Comparison of ENCODE assay signal across 10 mouse cellular contexts in genomic region chr10:20944339-20945008, GRCm38 (mm10). TPM values are rescaled to one million over a fixed set of nuclear protein-coding genes. Genes with fewer than 3 reads are reported as not detected.
DNase-seq lines count a peak whose midpoint lies in the region; ATAC-seq and TF ChIP-seq lines count a peak whose summit lies in the region.
"Had no signal": no experiment of that assay in that cellular context is flagged by ENCODE, and none has a peak within 500 bp of the region (broad histone marks: within the 10 kb centered on the region; RNA-seq: fewer than 3 reads in every experiment).

No protein-coding gene starts in this region.

- H3K27ac ChIP-seq in embryonic facial prominence, embryonic 14.5 days (replicated peaks; ENCODE audit: low read depth, low read length): no peak overlapping the region
- H3K27ac ChIP-seq in layer of hippocampus, adult 2 months: peak overlapping the region; percentile 79
- H3K27ac ChIP-seq in midbrain, postnatal 0 days (ENCODE audit: low read depth, low read length): peak overlapping the region; percentile 89
- H3K27ac ChIP-seq in kidney, adult 2 months (ENCODE audit: insufficient read depth, low read depth, low read length): no peak overlapping the region
- H3K27ac ChIP-seq: liver, embryonic 13.5 days; stomach, embryonic 15.5 days had no signal

- H3K4me2 ChIP-seq in embryonic facial prominence, embryonic 14.5 days (ENCODE audit: low read depth, low read length): no peak overlapping the region
- peak overlapping the region; percentile 29; the same call in 1 of the 2 replicates for H3K4me2 ChIP-seq in midbrain, postnatal 0 days (ENCODE audit: low read depth, low read length, poor library complexity, severe bottlenecking)
- H3K4me2 ChIP-seq: liver, embryonic 13.5 days; stomach, embryonic 15.5 days had no signal

- no peaks in the 10 kb centered on the region for H3K27me3 ChIP-seq in embryonic facial prominence, embryonic 14.5 days (replicated peaks; ENCODE audit: control insufficient read depth, insufficient read depth, low read length)
- no peaks in the 10 kb centered on the region for H3K27me3 ChIP-seq in midbrain, postnatal 0 days (ENCODE audit: insufficient read depth, low read length)
- H3K27me3 ChIP-seq in kidney, adult 2 months (replicated peaks; ENCODE audit: control insufficient read depth, insufficient read depth, low read length): no peaks in the 10 kb centered on the region
- H3K27me3 ChIP-seq: stomach, embryonic 15.5 days had no signal

- no peaks in the 10 kb centered on the region for H3K9me3 ChIP-seq in embryonic facial prominence, embryonic 14.5 days (ENCODE audit: control insufficient read depth, low read length)
- H3K9me3 ChIP-seq in midbrain, postnatal 0 days (ENCODE audit: low read length): no peaks in the 10 kb centered on the region
- H3K9me3 ChIP-seq: liver, embryonic 13.5 days; stomach, embryonic 15.5 days had no signal

- H3K9ac ChIP-seq in embryonic facial prominence, embryonic 14.5 days (ENCODE audit: low read depth, low read length): no peak overlapping the region
- 0 out of 2 replicates have a peak overlapping the region, but pooled peaks have one; percentile 24 for H3K9ac ChIP-seq in midbrain, postnatal 0 days (replicated peaks; ENCODE audit: low read length, poor library complexity, severe bottlenecking)
- H3K9ac ChIP-seq: liver, embryonic 13.5 days; stomach, embryonic 15.5 days had no signal

- no peaks in the 10 kb centered on the region for H3K36me3 ChIP-seq in embryonic facial prominence, embryonic 14.5 days (ENCODE audit: control insufficient read depth, insufficient read depth, low read length)
- no peaks in the 10 kb centered on the region for H3K36me3 ChIP-seq in midbrain, postnatal 0 days (ENCODE audit: insufficient read depth, low read length)
- H3K36me3 ChIP-seq in kidney, adult 2 months (ENCODE audit: control insufficient read depth, insufficient read depth, low read length): no peaks in the 10 kb centered on the region
- H3K36me3 ChIP-seq: liver, embryonic 13.5 days; stomach, embryonic 15.5 days had no signal

- no peak; the same call in 1 of the 2 replicates for ATAC-seq in embryonic facial prominence, embryonic 14.5 days (ENCODE audit: low read depth)
- peak; percentile 92 for ATAC-seq in midbrain, postnatal 0 days (ENCODE audit: low FRiP score)
- no peak for ATAC-seq in activated CD4-positive, CD25-positive, alpha-beta regulatory T cell, adult 4 months

- WGBS in embryonic facial prominence, embryonic 14.5 days: 59% methylated on average over 5 of the region's 5 CpGs
- 17% methylated on average over 5 of the region's 5 CpGs for WGBS in midbrain, postnatal 0 days
- WGBS in kidney, adult 2 months: 64% methylated on average over 5 of the region's 5 CpGs
- WGBS in lung, adult 2 months: 48% methylated on average over 5 of the region's 5 CpGs

- TF ChIP-seq CTCF in layer of hippocampus, adult 2 months (conservative IDR thresholded peaks at IDR 0.05): no peak
- TF ChIP-seq CTCF in midbrain, postnatal 0 days (IDR thresholded peaks at IDR 0.05): no peak
- TF ChIP-seq CTCF in kidney, adult 2 months (conservative IDR thresholded peaks at IDR 0.05; ENCODE audit: insufficient read depth, insufficient read length, low read depth, low read length): no peak
- TF ChIP-seq CTCF in lung, adult 2 months (IDR thresholded peaks at IDR 0.05; ENCODE audit: insufficient read depth, low read length): no peak

- TF ChIP-seq POLR2A in kidney, adult 2 months (IDR thresholded peaks at IDR 0.05; ENCODE audit: low read depth, low read length): no peak
- no peak for TF ChIP-seq POLR2A in lung, adult 2 months (IDR thresholded peaks at IDR 0.05; ENCODE audit: borderline replicate concordance, extremely low read depth, low read depth, low read length)

- no peaks in the 10 kb centered on the region for H3K4me1 ChIP-seq in embryonic facial prominence, embryonic 14.5 days (ENCODE audit: control insufficient read depth, insufficient read depth, low read length)
- H3K4me1 ChIP-seq in midbrain, postnatal 0 days (ENCODE audit: insufficient read depth, low read length): peaks cover 5% of the 10 kb centered on the region; the same call in 1 of the 2 replicates
- H3K4me1 ChIP-seq in kidney, adult 2 months (ENCODE audit: control insufficient read depth, insufficient read depth, low read length): no peaks in the 10 kb centered on the region
- H3K4me1 ChIP-seq in lung, adult 2 months (ENCODE audit: control insufficient read depth, insufficient read depth, low read length): 0 out of 2 replicates have a peak, but pooled peaks cover 2% of the 10 kb centered on the region
- H3K4me1 ChIP-seq: liver, embryonic 13.5 days; stomach, embryonic 15.5 days had no signal

- peak; percentile 39 for DNase-seq in Muller cell, postnatal 12 days (ENCODE audit: inconsistent ontology term)
- peak; percentile 42 for DNase-seq in embryonic facial prominence, embryonic 14.5 days (ENCODE audit: low spot score)
- DNase-seq in layer of hippocampus, adult 2 months (ENCODE audit: low spot score in 2 of 2): peak; percentile 63 to 75
- peak; percentile 94 for DNase-seq in midbrain, postnatal 0 days (ENCODE audit: low spot score)
- DNase-seq in kidney, adult 2 months: no peak
- no peak for DNase-seq in lung, adult 2 months
- no peak for DNase-seq in kidney, adult 18-20 months
- DNase-seq: liver, embryonic 13.5 days had no signal

- no peak overlapping the region for H3K4me3 ChIP-seq in embryonic facial prominence, embryonic 14.5 days (ENCODE audit: low read depth, low read length)
- H3K4me3 ChIP-seq in layer of hippocampus, adult 2 months: no peak overlapping the region
- H3K4me3 ChIP-seq in midbrain, postnatal 0 days (ENCODE audit: low read depth, low read length): no peak overlapping the region
- H3K4me3 ChIP-seq in kidney, adult 2 months (ENCODE audit: insufficient read depth, low read depth, low read length): no peak overlapping the region
- H3K4me3 ChIP-seq in lung, adult 2 months (replicated peaks; ENCODE audit: extremely low read depth, low read depth, low read length): no peak overlapping the region
- H3K4me3 ChIP-seq: liver, embryonic 13.5 days; stomach, embryonic 15.5 days had no signal

RNA-seq across cellular contexts. Expression of gene Ahi1, which starts 7.9 kb away (rescaled TPM):
- polyA plus RNA-seq in embryonic facial prominence, embryonic 14.5 days (2014; fragmentation: Nextera tagmentation; extraction: Ambion mirVana): 10.7 and 12.5 TPM in 2 replicates
- 100 to 1,000 TPM; 230 to 241 TPM for total RNA-seq in layer of hippocampus, adult 2 months (2021)
- total RNA-seq in midbrain, postnatal 0 days (2014; rRNA removed): 304 and 386 TPM in 2 replicates
- 189 and 206 TPM in 2 replicates for polyA plus RNA-seq in midbrain, postnatal 0 days (2015; fragmentation: Nextera tagmentation; extraction: Ambion mirVana)
- polyA plus RNA-seq in kidney, adult 2 months (2012; rRNA removed): 4.1 and 4.5 TPM in 2 replicates
- polyA plus RNA-seq in lung, adult 2 months (2012; rRNA removed): 2.6 and 3.6 TPM in 2 replicates
- 10 to 100 TPM; 10.8 to 11.3 TPM for polyA plus RNA-seq in activated CD4-positive, CD25-positive, alpha-beta regulatory T cell, adult 4 months (2017; shearing (Covaris generic))

Comparison
In these comparisons a context has a peak if more than half of its experiments do, and no peak if none do; other contexts are left out.
1. DNase-seq: peak in Muller cell, postnatal 12 days (single experiment), embryonic facial prominence, embryonic 14.5 days (single experiment), layer of hippocampus, adult 2 months (2 of 2) and midbrain, postnatal 0 days (single experiment); none in kidney, adult 2 months (single experiment), lung, adult 2 months (single experiment) and kidney, adult 18-20 months (single experiment).
2. H3K27ac ChIP-seq: peak in layer of hippocampus, adult 2 months (single experiment) and midbrain, postnatal 0 days (single experiment); none in embryonic facial prominence, embryonic 14.5 days (single experiment) and kidney, adult 2 months (single experiment).
3. RNA of gene Ahi1, which starts 7.9 kb away (polyA plus RNA-seq): 189 to 206 TPM in midbrain, postnatal 0 days; 10.8 to 11.3 TPM in activated CD4-positive, CD25-positive, alpha-beta regulatory T cell, adult 4 months, 10.7 to 12.5 TPM in embryonic facial prominence, embryonic 14.5 days, 4.1 to 4.5 TPM in kidney, adult 2 months and 2.6 to 3.6 TPM in lung, adult 2 months; every median in the first group is over 10 times any median in the second.